Mouse (Mus musculus) right cerebral cortex, postnatal 25 days (tissue): ENCODE measurements at regions not wholly inside any gene's neighbourhood (a gene's known extent, or its start where the extent isn't known, plus 50 kb on each side); places are given as distances from the start of the nearest gene placed in this dataset.

ENCODE experiments used
- DNase-seq: peaks from one replicate; pipeline ENCODE4 v3.0.0; 2022

DNA sequence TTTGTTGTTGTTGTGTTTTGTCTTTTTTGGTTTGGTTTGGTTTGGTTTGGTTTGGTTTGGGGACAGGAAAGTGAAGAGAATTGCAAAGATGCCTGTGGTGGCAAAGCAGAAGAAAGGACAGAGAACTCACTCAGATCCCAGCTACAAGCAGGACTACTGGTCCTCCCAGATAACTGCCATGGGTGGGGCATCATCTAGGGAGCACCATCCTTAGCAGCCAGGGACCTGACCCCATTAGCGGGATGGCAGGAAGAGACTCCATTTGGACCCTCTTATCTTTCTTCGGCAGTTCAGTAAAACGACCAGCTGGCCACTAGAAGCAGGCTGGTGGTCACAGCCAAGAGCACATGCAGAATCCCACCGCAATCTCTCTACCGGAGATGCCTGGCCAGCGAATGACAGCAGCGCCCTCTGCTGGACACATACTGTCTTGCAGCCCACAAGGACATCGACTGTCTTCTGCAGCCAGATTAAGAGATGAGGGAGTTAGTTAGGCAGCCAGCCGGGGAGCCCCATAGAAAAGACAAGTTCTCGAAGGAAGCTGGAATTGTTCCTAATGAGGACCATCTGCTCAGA is 119.8 kb downstream of the Gm9195 start:
- DNase-seq: peak; percentile 78

DNA sequence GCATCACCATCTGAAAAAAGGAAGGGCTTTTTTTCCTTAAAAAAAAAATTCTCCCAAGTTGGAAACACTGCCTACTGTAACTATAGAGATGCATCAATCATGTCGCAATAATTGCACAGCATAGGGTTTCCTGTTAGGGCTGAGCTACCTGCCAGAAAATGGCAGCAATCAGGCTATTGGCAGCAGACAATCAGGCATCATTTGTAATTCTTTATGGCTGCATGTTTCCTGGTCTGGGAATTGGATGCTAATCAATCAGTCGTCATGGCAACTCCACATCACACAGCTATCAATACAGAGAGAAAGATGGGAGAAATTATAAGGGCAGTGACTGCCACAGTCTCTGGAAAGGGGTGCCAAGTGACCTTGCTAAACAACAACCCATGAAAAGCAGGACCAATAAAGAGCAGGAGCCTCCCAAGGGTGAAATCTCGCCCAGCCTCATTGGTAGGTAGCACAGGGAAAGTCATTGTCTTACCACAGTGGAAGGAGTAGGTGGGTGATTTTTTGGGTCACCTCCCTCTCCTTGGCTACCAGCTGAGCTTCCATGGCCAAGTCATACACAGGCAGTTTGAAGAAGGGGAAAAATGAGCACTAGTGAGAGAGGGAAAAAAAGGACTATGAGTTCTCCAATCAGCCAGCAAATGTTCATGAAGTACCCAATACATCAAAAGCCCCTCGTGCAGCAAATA is 130.7 kb downstream of the Gm9195 start:
- no peak for DNase-seq

DNA sequence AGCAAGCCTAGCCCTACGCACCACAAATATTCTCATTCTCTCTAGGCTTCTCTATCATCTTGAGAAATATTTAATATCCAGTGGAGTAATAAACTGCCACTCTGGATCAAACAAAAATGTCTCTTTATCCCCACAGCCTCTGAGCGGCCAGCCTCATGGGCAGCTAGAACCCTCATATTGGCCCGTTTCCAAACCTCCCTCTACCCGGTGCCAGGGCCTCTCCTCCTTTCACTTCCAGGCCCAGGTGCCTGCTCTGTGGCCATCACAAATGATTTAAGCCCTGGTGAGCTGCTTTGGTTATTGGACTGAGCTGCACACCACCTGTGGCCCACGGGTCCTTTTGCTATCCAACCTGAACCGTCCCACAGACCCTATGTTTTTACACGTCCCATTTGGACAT is 131.5 kb downstream of the Gm9195 start:
- DNase-seq: no peak

DNA sequence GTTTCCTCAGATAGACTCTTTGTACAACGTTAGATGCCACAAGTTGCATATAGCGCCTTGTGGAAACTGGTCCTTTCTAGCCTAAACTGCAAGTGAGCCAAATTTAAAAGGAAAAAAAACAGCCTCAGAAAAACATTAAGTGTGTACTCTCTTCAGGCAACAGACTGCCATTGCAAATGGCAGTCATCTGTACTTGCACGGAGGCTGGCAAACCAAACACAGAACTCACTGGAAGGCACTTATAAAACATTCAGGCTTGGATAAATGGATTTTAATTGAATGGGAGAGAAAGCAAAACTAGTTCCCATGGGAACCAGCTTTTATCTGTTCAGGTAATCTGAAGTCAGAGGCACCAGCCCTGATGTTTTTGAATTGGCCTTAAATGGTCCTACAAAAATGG is 133.7 kb downstream of the Gm9195 start:
- DNase-seq: no peak

DNA sequence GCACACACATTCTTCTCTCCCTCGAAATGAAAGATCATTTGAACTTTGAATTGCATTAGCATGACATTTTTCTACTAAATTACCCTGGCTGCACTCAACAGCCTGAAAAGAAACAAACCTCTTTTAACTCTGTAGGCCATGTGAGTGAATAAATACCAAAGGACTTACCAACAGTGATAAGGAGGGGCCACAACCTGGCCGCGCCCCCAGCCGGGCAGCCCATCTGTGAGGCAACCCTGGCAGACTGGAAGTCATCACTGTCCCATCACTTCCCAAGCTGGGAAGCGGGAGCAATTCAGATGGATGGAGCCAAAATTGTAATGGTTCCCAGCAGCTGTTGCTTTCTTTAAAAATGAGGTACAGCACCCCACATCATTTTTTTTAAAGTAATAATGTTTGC is 149.5 kb downstream of the Gm9195 start:
- DNase-seq: no peak

DNA sequence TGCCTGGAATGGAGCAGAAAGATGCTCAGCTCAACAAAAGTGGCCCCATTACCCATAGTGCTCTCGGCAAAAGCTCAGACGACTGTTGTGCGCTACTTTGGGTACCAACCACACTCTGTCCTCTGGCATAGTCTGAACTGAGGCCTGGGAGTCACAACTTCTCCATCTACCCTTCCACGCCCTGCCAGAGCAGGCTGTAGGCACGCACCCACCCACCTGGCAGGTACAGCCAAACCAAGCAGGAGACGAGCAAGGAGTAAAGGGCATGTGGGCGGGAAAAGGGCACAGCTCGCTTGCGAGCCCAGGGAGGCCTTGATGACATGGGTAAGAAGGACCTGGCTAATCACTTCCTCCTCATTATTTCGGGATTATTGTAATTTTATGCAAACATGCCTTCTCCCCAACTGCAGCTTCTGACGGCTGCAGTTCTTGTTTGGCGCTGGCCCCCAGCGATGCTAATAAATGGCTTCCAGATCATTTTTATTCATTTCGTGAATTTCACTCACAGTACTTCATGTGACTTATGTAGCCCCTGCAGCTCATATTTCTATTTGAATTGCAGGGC is 150.0 kb downstream of the Gm9195 start:
- no peak for DNase-seq

DNA sequence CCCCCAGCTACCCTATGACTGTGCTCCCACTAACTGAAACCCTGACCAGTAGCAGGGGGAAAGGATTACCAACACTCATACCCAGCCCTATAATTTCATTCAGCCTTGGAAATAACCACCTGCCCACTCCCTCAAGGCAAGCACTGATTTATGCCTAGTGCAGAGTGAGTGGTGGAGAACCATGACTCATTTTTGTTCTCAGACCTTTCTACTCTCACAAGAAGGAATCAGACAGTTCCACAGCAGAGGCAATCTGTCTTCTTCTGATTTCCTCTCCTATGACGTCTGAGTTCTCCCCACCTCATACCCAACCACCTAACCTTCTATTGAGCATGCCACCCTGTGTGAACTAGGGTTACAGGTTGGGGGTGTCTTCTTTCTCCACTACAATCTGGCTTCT is 153.6 kb downstream of the Gm9195 start:
- no peak for DNase-seq

DNA sequence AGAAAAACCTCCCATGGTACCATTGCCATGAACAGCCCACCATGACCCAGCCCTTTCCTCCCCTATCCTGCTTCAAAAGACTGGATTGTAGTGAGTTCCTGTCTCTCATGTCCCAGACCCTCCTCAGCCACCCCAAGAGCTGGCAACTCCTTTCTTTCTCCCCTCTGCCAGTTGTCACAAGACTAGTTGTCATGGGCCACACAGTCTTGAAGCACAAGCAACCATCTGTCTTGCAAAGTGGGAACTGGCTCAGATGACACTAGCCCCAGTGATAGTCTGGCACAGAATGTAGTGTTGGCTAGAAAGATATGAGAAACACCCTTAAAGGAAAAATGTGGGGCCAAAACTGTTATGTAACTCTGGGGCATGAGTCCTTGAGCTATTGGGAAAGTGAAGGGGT is 187.8 kb downstream of the Gm9195 start:
- DNase-seq: no peak

DNA sequence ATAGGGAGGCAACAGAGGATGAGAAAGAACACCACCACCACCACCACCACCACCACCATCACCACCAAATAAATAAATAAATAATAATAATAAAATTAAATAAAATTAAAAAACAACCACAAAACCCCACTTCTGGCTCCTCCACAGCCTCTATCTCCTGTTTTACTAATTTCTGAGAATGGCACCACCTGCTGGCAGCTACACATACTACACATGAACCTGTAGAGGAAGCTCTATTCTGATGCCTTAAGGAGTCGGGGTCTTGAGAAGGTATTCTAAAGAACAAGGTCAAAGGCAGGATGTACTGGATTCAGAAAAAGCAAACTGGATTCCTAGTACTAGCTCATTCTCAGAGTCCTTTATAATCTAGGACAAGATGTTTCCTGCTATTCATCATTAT is 191.6 kb downstream of the Gm9195 start:
- DNase-seq: peak; percentile 32

DNA sequence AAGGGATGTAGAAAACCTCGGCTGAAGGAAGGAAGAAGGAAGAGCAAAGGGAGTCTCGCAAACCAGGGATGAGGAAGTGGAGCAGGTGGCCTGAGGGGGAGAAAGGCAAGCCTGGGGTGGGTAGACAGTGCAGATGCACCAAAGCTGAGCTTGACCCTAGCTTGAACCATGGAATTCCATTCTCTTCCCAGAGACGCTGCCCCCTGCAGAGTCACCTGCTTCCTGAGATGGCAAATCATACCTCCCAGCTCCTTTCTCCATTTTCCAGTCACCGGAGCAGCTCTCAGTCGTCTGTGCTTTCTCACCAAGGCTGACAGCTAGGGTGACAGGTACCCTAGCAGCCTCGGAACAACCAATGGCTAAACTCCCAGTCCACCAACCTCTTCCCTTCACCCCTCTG is 197.0 kb downstream of the Gm9195 start:
- DNase-seq: no peak

DNA sequence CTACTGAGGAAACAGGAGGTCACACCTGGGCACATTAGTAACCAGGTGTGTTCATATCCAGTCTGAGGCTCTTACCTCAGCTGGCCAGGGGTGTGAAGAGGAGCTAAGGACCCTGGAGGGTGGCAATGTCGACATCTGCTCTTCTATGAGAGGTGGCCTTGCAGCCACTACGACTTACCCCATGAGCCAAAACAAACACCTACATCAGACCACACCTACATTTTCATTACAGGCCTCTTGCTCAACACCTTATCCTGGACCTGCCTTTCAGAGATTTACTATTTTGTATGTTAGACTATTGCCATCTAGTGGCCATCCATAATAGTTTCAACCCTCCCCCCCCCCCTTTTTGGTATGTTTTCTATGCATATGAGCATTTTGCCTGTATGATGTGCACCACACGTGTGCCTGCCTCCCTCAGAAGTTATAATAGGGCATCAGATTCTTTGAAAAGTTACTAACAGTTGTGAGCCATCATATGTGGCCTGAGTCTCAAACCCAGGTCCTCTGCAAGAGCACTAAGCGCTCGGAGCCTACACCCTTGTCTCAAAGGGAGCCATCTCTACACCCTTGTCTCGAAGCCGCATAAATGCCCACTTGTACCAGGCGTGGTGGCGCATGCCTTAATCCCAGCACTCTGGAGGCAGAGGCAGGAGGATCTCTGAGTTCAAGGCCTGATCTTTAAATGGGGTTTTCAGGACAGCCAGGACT is 197.8 kb downstream of the Gm9195 start:
- DNase-seq: no peak

DNA sequence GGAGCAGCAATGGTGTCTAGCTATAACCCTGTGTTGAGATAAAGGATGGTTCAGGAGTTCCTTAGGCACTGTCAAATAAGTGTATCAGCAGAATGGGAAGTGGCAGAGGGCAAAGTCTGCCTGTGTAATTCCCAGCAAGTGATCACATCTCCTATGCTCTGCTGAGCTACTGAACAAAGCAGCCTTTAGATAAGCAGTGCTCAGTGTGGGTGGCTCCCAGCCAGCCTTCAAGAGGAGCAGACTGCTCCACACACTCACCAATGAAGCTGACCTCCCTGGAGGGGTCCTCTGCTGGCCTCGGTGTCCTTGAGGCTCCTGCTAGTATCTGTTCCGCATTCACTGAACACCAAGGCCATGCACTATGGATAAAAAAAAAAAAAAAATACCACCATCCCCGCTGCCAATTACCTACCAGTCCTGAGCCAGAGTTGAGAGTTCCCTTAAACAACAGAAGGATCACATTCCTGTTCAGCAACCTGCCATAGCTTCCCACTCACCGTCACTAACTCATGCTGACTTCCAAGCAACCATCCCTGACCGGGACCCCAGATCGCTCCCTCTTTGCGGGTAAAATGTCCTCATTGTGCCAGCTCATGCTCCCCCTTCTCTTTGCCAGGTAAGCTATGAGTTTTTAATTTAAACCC is 198.9 kb downstream of the Gm9195 start:
- no peak for DNase-seq

DNA sequence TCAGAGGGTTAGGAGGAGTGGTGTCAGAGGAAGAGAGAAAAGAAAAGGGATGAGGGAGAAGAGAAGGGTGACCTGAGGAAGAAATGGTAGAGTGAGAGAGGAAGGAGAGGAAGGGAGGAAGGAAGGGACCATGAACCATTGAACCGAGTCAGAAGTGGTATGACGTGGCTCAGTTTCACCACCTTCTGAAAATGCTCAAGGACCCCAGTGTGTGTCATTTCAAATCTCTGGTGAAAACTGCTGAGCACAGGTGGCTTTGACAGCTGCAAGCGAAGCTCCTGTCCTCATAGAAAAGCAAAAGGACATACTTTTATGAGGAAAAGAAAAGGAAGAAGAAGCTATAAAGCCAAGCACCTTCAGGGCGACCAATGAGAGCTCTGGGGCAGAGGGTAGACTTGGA is 214.3 kb downstream of the Gm9195 start:
- no peak for DNase-seq

DNA sequence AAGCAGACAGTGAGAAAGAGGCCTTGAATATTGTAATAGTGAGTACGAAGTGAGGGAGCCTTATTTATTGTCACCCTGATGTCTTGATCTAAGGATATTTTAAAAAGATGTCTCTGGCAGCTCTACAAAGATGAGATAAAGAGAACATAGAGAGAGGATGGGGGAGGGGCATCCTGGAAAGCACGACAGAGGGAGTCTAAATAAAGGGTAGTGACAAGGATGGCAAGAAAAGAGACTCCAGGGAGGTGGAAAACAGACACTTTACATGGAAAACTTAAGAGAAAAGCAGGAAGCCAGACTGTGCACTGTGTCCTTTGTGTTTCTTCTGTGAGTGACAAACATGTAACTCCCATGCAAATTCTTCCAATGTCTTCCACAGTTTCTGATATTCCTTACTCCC is 232.4 kb downstream of the Gm9195 start:
- DNase-seq: no peak

DNA sequence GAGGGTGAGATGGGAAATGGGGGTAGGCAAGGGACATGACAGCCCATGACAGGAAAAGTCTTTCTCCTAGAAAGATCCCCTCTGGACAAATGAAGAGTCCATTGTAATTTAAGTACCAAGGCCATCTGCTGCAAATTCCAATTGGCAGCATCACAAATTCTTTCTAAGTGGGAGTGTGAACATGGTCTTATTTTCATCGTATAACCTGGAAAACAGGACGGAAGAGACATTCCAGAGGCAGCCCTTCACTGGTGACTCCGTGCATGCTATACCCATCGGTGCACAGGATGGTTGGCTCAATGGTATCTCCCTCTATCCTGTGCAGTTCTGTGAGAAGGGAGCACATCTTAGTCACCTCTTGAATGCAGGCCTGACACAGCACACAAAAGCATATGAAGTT is 249.8 kb downstream of the Gm9195 start:
- no peak for DNase-seq

DNA sequence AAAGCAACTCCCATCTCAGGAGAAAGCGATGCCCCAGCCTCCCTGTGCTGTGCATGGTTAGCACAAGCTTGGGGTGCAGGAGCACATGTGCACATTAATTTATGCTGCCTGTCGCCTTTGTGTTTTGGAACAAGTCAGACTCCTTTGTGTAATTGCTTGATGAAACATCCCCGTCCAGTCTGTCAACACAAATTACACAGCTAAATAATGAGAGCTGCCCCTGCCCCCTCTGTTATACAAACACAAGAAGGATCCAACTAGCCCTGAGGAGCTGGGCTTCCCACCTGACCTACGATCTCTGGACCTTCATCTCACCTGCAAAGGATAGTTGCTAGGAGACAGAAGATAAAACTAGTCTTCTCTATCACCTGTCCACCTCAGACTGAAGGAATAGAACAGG is 251.4 kb downstream of the Gm9195 start:
- DNase-seq: no peak

DNA sequence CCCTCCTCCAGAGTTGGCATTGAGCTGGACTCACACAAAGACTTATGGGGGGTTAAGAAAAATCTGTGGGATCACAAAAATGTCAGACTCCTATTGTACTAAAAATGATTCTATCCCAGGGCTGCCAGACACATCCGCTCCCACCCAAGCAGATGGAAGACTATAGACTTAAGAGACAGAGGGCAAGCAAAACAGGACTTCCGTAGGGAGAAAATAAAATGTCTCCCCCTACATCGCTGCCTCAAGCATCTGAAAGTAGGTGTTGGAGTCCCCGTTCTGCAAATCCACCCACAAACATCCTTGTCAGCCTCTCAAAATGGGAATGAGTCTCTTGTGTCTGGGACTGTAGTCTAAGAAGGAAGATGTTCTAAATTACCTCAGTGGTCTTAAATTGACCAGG is 253.3 kb downstream of the Gm9195 start:
- no peak for DNase-seq

DNA sequence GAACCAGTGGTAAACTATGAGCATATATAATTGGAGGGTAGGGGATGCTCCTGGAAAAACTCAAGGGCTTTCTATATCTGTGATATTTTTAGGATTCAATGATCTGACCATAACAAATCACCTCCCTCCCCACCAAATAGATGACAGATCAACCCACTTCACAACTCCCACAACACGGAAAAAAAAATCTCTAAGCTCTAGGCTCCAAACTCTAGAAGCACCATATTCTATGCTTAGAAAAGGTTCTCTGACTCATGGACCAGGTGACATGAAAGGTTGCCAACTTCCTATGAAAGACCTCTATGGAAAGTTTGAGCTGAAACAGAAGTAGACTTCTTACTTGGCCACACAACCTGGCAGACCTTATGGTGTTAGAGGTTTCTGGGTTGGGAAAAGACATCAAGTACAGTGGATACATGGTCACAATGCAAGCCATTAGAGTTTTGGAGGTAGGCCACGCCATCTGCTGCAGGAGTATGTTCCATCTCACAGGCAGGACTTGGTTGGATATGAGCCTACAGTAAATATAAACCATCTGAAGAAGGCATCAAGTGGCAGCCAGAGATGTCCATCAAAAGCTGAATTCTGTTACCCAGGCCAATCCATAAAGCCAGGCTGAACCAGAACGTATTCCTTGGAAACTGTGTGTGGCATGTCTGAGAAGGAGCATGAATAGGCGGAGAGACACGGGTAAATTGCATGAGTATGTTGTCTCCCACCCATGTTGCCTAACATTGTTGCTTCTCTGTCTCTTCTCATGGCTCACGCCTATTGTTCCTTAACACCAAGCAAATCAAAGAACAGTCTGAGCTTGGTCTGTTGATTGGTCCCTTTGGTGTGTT is 257.2 kb downstream of the Gm9195 start:
- peak; percentile 25 for DNase-seq

DNA sequence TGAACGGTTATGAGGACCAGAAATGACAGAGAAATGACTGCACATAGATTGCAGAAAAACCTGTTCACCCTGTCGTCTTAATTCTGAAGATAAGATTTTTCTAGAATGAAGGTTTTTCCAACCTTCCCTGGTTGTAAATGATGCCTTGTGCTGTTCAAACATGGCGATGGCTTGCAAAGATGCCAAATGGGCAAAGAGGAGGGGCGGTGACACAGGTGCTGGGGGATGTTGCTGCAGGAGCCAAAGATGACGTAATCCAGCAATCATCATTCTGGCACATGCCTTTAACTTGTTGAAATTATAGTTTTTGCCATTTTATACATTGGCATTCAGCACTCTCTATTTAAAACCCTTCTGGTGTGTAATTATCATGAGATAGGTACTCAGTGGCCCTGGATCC is 263.8 kb downstream of the Gm9195 start:
- no peak for DNase-seq

DNA sequence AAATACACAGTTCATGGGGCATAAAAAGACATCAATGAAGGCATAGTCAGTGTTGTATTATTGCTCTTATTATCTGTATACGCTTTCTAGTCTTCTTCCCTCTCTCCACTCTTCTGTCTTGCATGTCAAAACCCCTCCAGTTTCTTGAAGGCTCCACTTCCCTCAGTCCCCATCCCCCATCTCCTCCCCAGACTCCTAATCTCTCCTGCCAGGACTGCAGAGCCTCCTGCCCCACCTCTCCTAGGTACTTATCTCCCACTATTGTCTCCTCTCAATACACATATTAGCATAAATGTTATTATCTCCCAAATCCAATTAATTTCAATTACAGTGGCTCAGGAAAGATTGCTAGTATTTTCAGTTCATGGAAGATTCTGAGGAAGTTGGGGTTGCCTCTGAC is 264.2 kb downstream of the Gm9195 start:
- no peak for DNase-seq

DNA sequence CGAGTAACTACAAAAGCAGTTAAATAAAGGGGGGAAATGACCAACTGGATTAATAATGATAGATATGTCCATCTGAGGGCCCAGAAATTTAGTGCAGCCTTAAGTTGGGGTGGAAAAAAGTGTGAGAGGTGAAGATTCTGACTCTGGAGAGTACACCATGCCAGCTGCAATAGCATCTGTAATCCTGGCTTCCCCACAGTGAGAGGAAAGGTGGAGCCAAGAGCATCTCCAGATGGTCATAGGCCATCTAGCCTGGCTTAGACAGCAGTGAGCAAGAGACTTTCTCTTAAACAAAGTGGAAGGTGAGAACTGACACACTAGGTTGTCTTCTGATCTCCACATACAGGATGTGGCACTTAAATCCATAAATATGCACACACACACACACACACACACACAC is 264.7 kb downstream of the Gm9195 start:
- no peak for DNase-seq

DNA sequence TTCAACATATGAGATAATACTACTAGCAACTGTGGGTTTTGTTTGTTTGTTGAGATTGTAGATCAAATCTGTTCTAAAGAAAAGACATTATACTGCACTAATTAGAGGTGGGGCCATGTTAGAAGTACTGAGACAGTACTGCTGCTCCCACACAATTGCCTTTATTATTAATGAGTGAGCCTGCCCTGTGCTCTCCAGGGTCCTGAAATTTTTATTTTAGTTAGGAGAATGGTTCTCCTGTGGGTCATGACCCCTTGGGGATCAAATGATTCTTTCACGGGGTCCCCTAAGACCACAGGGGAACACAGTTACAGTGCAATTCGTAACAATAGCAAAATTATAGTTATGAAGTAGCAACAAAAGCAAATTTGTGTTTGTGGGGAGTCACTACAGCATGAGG is 268.8 kb downstream of the Gm9195 start:
- no peak for DNase-seq

DNA sequence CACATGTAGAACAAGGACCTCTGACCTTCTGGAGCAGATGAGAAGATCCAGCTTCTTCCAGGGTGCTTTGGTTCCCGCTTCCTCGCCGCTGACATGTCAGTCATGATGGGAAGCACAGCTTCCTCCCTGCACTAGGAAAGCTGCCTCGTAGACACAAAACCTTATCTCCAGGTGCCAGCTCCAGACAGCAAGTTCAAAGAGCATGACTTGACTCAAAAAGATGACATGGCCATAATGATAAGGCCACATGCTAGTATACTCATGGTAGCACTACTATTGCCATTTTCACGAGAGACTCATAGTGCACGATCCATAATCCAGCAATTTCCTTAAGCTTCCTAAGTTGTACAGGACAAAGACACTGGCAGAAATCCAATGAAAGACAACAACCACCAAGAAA is 272.1 kb downstream of the Gm9195 start:
- no peak for DNase-seq
